Mouse (Mus musculus) testis, adult 2 months (tissue): ENCODE data around the gene Dmbt1. TPM values are rescaled to one million over a fixed set of nuclear protein-coding genes. Genes with fewer than 3 reads are reported as not detected.
A peak's percentile ranks its signal among the peaks of the same experiment; 100 is the strongest.
"Not testable (repeated sequence)": the region's sequence is repeated elsewhere in the genome, so short reads cannot be mapped to it uniquely, and the experiment has no call there.

Source experiments
- H3K27ac ChIP-seq: fragments of 200-500 bp; 2 replicates; pipeline ENCODE4 v1.5.1; 2012; ENCODE audit warnings: low read depth, low read length; ENCODE audit not compliant: control insufficient read depth, insufficient read depth
- H3K27me3 ChIP-seq: fragments of 200-500 bp; 2 replicates; pipeline ENCODE4 v1.6.1; 2012; ENCODE audit warnings: mild to moderate bottlenecking, low read length, moderate library complexity; ENCODE audit not compliant: control insufficient read depth, insufficient read depth
- H3K36me3 ChIP-seq: fragments of 200-500 bp; 2 replicates; pipeline ENCODE4 v1.6.1; 2012; ENCODE audit warnings: mild to moderate bottlenecking, low read length; ENCODE audit not compliant: control insufficient read depth, insufficient read depth
- H3K4me1 ChIP-seq: fragments of 200-500 bp; 2 replicates; pipeline ENCODE4 v1.6.1; 2012; ENCODE audit warnings: low read length; ENCODE audit not compliant: control insufficient read depth, insufficient read depth
- H3K4me3 ChIP-seq: fragments of 200-500 bp; 2 replicates; pipeline ENCODE4 v1.5.1; 2012; ENCODE audit warnings: low read depth, mild to moderate bottlenecking, low read length, moderate library complexity, mixed read lengths; ENCODE audit not compliant: control insufficient read depth
- CTCF ChIP-seq: fragments of 200-500 bp; IDR thresholded peaks from 2 replicates; pipeline ENCODE4 v1.5.1; 2012; ENCODE audit warnings: low read depth, mild to moderate bottlenecking, inconsistent platforms, low read length, moderate library complexity; ENCODE audit not compliant: control insufficient read depth, insufficient read depth, insufficient replicate concordance
- POLR2A ChIP-seq: fragments of 200-500 bp; IDR thresholded peaks from 2 replicates; pipeline ENCODE4 v1.6.1; 2012; ENCODE audit warnings: low read depth, mild to moderate bottlenecking, inconsistent platforms, low read length, moderate library complexity; ENCODE audit not compliant: control insufficient read depth
- polyA plus RNA-seq: library from polyadenylated mRNA; depleted of rRNA; stranded (reverse); fragments of >200 nt; gene quantifications from 2 replicates; pipeline ENCODE4 v1.2.3, GENCODE M21; 2012

Gene Dmbt1
- polyA plus RNA-seq, 1 experiment = 0.36 TPM

DNA sequence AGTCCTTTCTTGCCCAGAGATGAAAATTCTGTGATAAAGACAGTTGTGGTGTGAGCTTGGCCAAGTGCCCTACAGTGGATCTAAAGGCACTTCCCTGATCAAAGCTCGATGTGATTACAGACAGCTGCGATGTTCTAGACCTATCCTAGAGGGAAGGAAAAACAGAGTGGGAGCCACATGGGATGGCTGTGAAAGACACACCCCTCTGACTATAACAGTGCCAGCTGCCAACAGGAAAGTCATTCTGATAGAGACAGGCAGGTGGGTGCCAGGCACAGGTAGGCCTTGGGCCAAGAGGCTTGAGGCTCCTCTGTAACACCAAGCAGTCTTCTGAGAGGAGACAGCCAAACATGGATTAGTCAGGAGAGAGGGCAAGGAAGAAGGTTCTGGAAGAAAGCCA is 12.7 kb upstream of the Dmbt1 start:
- TF ChIP-seq POLR2A (no peak), CTCF (no peak)
- no peak overlapping the region for H3K27ac ChIP-seq

DNA sequence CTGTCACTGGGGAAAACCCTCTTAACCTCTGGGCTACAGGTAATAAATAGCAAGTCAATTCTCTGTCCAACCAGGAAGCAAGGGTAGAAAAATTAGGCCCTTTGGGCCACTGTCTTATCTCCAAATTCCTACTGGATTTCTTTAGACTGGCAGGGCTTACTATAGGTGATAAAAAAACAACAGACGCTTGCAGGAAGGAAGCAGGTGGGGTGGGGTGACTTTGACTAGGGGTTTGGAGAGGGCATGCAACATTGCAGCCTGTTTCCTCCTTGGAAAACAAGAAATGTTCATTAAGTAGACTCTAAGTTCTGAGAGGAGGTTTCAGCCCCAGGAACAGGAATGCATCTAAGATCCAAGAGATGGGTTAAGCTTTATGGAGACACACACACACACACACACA is 7.0 kb upstream of the Dmbt1 start:
- no peak for TF ChIP-seq CTCF
- H3K4me3 ChIP-seq = no peak overlapping the region

More for the DNA sequence above, 12.7 kb upstream of the Dmbt1 start:
- Histone ChIP-seq H3K4me1 (no peaks in the 10 kb centered on the region), H3K27me3 (no peaks in the 10 kb centered on the region), H3K36me3 (no peaks in the 10 kb centered on the region), H3K4me3 (no peak overlapping the region)

DNA sequence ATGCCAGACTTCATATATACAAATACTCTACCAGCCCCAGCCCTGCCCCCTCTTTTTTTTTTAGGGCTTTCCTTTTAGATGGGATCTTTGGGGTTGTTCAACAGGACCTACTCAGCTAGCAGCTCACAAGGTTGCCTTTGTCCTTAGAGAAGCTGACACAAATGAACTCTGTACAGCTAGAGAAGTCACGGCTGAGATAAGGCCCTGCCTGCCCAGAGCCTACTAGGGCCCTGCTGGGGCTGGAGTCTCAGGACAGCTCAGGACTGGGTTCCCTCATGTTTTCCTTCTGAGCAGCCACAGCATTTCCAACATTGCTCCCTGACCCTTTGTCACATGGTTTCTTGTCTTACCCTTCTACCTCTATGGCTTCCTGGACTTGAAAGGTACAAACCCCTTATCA is 4.3 kb upstream of the Dmbt1 start:
- TF ChIP-seq POLR2A = no peak
- TF ChIP-seq CTCF = no peak
- peaks cover 3% of the 10 kb centered on the region; the same call in 1 of the 2 replicates for H3K4me1 ChIP-seq
- H3K36me3 ChIP-seq = no peaks in the 10 kb centered on the region
- no peak overlapping the region for H3K27ac ChIP-seq
- no peak overlapping the region for H3K4me3 ChIP-seq
- no peaks in the 10 kb centered on the region for H3K27me3 ChIP-seq

More for the DNA sequence above, 7.0 kb upstream of the Dmbt1 start:
- Histone ChIP-seq H3K27me3 (no peaks in the 10 kb centered on the region), H3K27ac (no peak overlapping the region), H3K36me3 (no peaks in the 10 kb centered on the region), H3K4me1 (peaks cover 3% of the 10 kb centered on the region; the same call in 1 of the 2 replicates)

DNA sequence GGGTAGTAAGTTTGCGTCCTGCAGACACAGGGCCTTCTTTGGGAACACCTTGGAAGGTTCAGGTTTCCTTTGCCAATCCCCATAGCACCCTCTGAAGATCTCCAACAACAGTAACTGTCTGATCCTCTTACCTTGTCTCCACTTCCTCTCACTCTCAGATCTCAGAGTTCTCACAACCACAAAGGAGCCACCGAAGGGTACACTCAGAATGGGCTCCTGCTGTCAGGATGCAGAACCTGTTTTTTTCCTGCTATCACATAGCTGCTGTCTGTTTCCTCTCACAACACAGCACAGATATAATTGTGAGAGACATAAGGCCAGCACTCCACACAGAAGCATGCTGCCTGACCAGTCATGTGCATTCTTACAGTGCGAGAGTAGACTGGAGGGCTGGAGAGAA is 4.5 kb downstream of the Dmbt1 start:
- no peak overlapping the region for H3K4me3 ChIP-seq
- H3K27ac ChIP-seq = no peak overlapping the region
- H3K36me3 ChIP-seq = no peaks in the 10 kb centered on the region
- no peaks in the 10 kb centered on the region for H3K4me1 ChIP-seq
- H3K27me3 ChIP-seq = no peaks in the 10 kb centered on the region
- no peak for TF ChIP-seq POLR2A
- no peak for TF ChIP-seq CTCF

DNA sequence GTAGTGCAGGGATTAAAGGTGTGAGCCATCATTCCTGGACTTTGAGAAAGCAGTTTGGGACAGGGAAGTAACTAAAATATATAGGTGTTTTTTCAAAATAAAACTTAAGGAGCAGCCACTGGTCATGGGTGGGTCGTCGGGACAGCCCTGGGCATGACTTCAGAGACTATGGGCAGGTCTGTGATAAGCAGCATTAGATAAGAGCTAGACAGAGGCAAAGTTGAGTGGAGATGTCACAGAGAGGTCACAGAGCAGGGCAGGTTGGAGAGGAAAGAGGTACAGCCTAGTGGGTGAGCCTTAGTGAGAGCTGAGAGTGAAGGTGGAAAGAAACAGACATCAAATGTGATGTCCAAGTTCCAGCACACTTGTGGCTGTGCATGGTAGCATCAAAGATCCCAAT is 5.2 kb downstream of the Dmbt1 start:
- H3K27ac ChIP-seq = no peak overlapping the region
- no peaks in the 10 kb centered on the region for H3K36me3 ChIP-seq
- H3K27me3 ChIP-seq = no peaks in the 10 kb centered on the region
- H3K4me1 ChIP-seq = no peaks in the 10 kb centered on the region
- no peak for TF ChIP-seq POLR2A
- TF ChIP-seq CTCF = no peak
- H3K4me3 ChIP-seq = no peak overlapping the region

DNA sequence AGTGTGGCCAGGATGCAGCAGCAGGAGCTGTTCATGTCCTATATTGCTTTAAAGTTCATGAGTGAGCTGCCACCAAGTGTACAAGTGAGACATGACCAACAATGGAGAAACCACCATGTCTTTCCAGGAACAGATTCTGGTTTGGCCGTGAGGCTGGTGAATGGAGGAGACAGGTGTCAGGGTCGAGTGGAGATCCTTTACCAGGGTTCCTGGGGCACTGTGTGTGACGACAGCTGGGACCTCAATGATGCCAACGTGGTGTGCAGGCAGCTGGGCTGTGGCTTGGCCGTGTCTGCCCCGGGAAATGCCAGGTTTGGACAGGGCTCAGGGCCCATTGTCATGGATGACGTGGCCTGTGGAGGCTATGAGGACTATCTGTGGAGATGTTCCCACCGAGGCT is 8.9 kb downstream of the Dmbt1 start:
- H3K4me3 ChIP-seq, H3K27ac ChIP-seq, H3K36me3 ChIP-seq, H3K27me3 ChIP-seq, H3K4me1 ChIP-seq: not testable (repeated sequence)

DNA sequence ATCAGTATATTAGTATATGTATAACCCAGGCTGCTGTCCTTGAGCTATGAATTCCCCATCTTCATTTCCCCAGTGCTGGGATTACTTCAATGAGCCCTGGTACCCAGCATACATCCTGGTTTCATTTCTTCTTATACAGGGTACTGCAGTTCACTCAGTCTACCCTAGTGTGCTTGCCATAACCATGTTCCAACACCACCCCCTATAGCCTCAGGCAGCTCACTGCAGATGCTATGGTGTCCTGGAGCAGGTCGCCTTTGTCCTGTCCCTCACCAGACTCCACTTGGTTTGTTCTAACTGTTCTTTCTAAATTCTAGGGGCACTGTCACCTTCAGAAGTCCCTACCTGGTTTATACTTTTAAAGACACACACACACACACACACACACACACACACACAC is 10.8 kb downstream of the Dmbt1 start:
- Histone ChIP-seq H3K4me3 (no peak overlapping the region), H3K4me1 (no peaks in the 10 kb centered on the region), H3K27ac (no peak overlapping the region), H3K27me3 (no peaks in the 10 kb centered on the region), H3K36me3 (no peaks in the 10 kb centered on the region)
- TF ChIP-seq POLR2A (no peak), CTCF (no peak; the same call in 1 of the 2 replicates)

DNA sequence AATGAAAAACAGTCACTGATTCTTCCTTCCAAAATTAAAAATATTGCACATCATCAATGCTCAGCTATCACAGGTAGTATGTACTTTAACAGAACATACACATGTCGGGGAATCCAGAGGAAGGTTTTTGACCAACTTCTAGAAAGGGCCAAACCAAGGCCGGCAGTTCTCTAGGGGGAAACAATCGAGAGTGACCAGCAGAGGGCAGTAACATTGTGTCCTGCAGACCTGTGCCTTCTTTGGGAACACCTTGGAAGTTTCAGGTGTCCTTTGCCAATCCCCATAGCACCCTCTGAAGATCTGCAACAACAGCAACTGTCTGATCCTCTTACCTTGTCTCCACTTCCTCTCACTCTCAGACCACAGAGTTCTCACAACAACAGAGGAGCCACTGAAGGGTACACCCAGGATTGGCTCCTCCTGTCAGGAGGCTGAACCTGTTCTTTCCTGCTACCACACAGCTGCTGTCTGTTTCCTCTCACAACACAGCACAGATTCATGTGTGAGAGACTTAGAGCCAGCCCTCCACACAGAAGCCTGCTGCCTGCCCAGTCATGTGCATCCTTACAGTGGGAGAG is 13.5 kb downstream of the Dmbt1 start:
- not testable (repeated sequence) for H3K27ac ChIP-seq

DNA sequence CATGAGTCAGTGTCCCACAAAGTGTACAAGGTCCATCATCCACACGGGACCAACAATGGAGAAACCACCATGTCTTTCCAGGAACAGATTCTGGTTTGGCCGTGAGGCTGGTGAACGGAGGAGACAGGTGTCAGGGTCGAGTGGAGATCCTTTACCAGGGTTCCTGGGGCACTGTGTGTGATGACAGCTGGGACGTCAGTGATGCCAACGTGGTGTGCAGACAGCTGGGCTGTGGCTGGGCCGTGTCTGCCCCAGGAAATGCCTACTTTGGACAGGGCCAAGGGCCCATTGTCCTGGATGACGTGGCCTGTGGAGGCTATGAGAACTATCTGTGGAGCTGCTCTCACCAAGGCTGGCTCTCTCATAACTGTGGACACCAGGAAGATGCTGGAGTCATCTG is 18.0 kb downstream of the Dmbt1 start:
- not testable (repeated sequence) for H3K36me3 ChIP-seq, H3K4me1 ChIP-seq, H3K27ac ChIP-seq, H3K4me3 ChIP-seq, H3K27me3 ChIP-seq

More for the DNA sequence above, 13.5 kb downstream of the Dmbt1 start:
- H3K27me3 ChIP-seq, H3K36me3 ChIP-seq, H3K4me1 ChIP-seq, H3K4me3 ChIP-seq: not testable (repeated sequence)
- peak; percentile 18; the same call in 1 of the 2 replicates for TF ChIP-seq CTCF
